Mouse (Mus musculus) hindbrain, embryonic 12.5 days (tissue): ENCODE data around the gene Mab21l1. TPM values are rescaled to one million over a fixed set of nuclear protein-coding genes. Genes with fewer than 3 reads are reported as not detected.

ENCODE experiments used
- ATAC-seq: fragments of 200-750 bp; cut with Nextera tagmentation; 2 replicates; pipeline ENCODE4 v1.8.0; 2017; ENCODE audit warnings: moderate TSS enrichment; ENCODE audit not compliant: low FRiP score
- H3K27ac ChIP-seq: fragments of 300-500 bp; sonication (generic); 2 replicates; pipeline ENCODE4 v1.5.1; 2016; ENCODE audit warnings: mild to moderate bottlenecking
- H3K27me3 ChIP-seq: fragments of 300-500 bp; sonication (generic); 2 replicates; pipeline ENCODE4 v1.6.1; 2016; ENCODE audit warnings: mild to moderate bottlenecking
- H3K36me3 ChIP-seq: fragments of 300-500 bp; sonication (generic); 2 replicates; pipeline ENCODE4 v1.6.1; 2016; ENCODE audit warnings: mild to moderate bottlenecking
- H3K4me1 ChIP-seq: fragments of 300-500 bp; sonication (generic); 2 replicates; pipeline ENCODE4 v1.6.1; 2016
- H3K4me2 ChIP-seq: fragments of 300-500 bp; sonication (generic); replicated peaks from 2 replicates; pipeline ENCODE4 v1.6.1; 2016; ENCODE audit warnings: mild to moderate bottlenecking
- H3K4me3 ChIP-seq: fragments of 300-500 bp; sonication (generic); 2 replicates; pipeline ENCODE4 v1.5.1; 2016; ENCODE audit warnings: mild to moderate bottlenecking
- H3K9ac ChIP-seq: fragments of 300-500 bp; sonication (generic); 2 replicates; pipeline ENCODE4 v1.6.1; 2016; ENCODE audit warnings: mild to moderate bottlenecking, moderate library complexity
- H3K9me3 ChIP-seq: fragments of 300-500 bp; sonication (generic); replicated peaks from 2 replicates; pipeline ENCODE4 v1.6.1; 2016; ENCODE audit warnings: mild to moderate bottlenecking
- WGBS: fragments of 180-500 bp; shearing (Covaris S2); methylation state at CpG from one replicate; pipeline ENCODE4 v1.1.7; 2016; 5-methylcytosine and 5-hydroxymethylcytosine counted together
- polyA plus RNA-seq: library from polyadenylated mRNA; unstranded; fragments of >200 nt; fragmentation: Nextera tagmentation; extraction: Ambion mirVana; gene quantifications from 2 replicates; pipeline ENCODE4 v1.2.1, GENCODE M21; 2016

Mab21l1 gene
- polyA plus RNA-seq, 1 experiment from 2014 or later = 104 TPM

GRCm38 (mm10) chr3:55788621-55789201, 6.4 kb downstream of the Mab21l1 start:
- H3K27ac ChIP-seq = peak overlapping the region; percentile 41
- H3K4me2 ChIP-seq = 0 out of 2 replicates have a peak overlapping the region, but pooled peaks have one; percentile 8
- peaks cover 12% of the 10 kb centered on the region for H3K27me3 ChIP-seq
- H3K36me3 ChIP-seq = no peaks in the 10 kb centered on the region
- H3K9ac ChIP-seq = no peak overlapping the region
- no peak overlapping the region for H3K4me3 ChIP-seq
- no peak for ATAC-seq
- H3K4me1 ChIP-seq = peaks cover 7% of the 10 kb centered on the region
- no peaks in the 10 kb centered on the region for H3K9me3 ChIP-seq
- WGBS = 22% methylated on average over 5 of the region's 5 CpGs

- Histone ChIP-seq H3K9me3 (no peaks in the 10 kb centered on the region), H3K36me3 (no peaks in the 10 kb centered on the region), H3K27ac (peak overlapping the region; percentile 41; the same call in 1 of the 2 replicates), H3K27me3 (peaks cover 12% of the 10 kb centered on the region), H3K4me3 (no peak overlapping the region), H3K4me2 (no peak overlapping the region), H3K9ac (no peak overlapping the region), H3K4me1 (peaks cover 12% of the 10 kb centered on the region; the same call in 1 of the 2 replicates)
- ATAC-seq = peak; percentile 9; the same call in 1 of the 2 replicates
- whole genome bisulfite sequencing = 32% methylated on average over 2 of the region's 2 CpGs
These were observed 7.5 kb downstream of the Mab21l1 start for GRCm38 (mm10) chr3:55789856-55790255.

GRCm38 (mm10) chr3:55790609-55791008, 8.3 kb downstream of the Mab21l1 start:
- no peak overlapping the region for H3K4me2 ChIP-seq
- no peak for ATAC-seq
- 87% methylated on average over 4 of the region's 4 CpGs for WGBS
- H3K9ac ChIP-seq = no peak overlapping the region
- no peak overlapping the region for H3K4me3 ChIP-seq
- H3K4me1 ChIP-seq = peaks cover 12% of the 10 kb centered on the region; the same call in 1 of the 2 replicates
- no peak overlapping the region for H3K27ac ChIP-seq
- H3K36me3 ChIP-seq = no peaks in the 10 kb centered on the region
- peaks cover 11% of the 10 kb centered on the region for H3K27me3 ChIP-seq
- no peaks in the 10 kb centered on the region for H3K9me3 ChIP-seq

- H3K9me3 ChIP-seq = no peaks in the 10 kb centered on the region
These were observed 9.9 kb downstream of the Mab21l1 start for GRCm38 (mm10) chr3:55792251-55792650.

GRCm38 (mm10) chr3:55793842-55794575, 11.7 kb downstream of the Mab21l1 start:
- Histone ChIP-seq H3K4me2 (no peak overlapping the region), H3K9me3 (no peaks in the 10 kb centered on the region), H3K36me3 (no peaks in the 10 kb centered on the region), H3K27me3 (no peaks in the 10 kb centered on the region), H3K27ac (no peak overlapping the region), H3K4me3 (no peak overlapping the region), H3K4me1 (0 out of 2 replicates have a peak, but pooled peaks cover 8% of the 10 kb centered on the region), H3K9ac (no peak overlapping the region)
- ATAC-seq = no peak
- WGBS = 58% methylated on average over 7 of the region's 7 CpGs

More at GRCm38 (mm10) chr3:55792251-55792650, 9.9 kb downstream of the Mab21l1 start:
- WGBS = 76% methylated on average over 5 of the region's 5 CpGs
- H3K36me3 ChIP-seq = no peaks in the 10 kb centered on the region
- H3K9ac ChIP-seq = no peak overlapping the region
- peaks cover 4% of the 10 kb centered on the region; the same call in 1 of the 2 replicates for H3K27me3 ChIP-seq
- no peak for ATAC-seq
- H3K4me3 ChIP-seq = no peak overlapping the region
- no peak overlapping the region for H3K4me2 ChIP-seq
- H3K27ac ChIP-seq = no peak overlapping the region
- H3K4me1 ChIP-seq = peaks cover 12% of the 10 kb centered on the region; the same call in 1 of the 2 replicates

- Histone ChIP-seq H3K9ac (no peak overlapping the region), H3K4me1 (0 out of 2 replicates have a peak, but pooled peaks cover 8% of the 10 kb centered on the region), H3K27ac (no peak overlapping the region), H3K27me3 (no peaks in the 10 kb centered on the region), H3K4me2 (no peak overlapping the region), H3K36me3 (no peaks in the 10 kb centered on the region), H3K4me3 (no peak overlapping the region), H3K9me3 (no peaks in the 10 kb centered on the region)
- no peak for ATAC-seq
- WGBS = 75% methylated on average over 2 of the region's 2 CpGs
These were observed 12.5 kb downstream of the Mab21l1 start for GRCm38 (mm10) chr3:55794768-55795167.

GRCm38 (mm10) chr3:55814993-55815625, 32.8 kb downstream of the Mab21l1 start:
- 60% methylated on average over 5 of the region's 5 CpGs for WGBS
- H3K9me3 ChIP-seq = no peaks in the 10 kb centered on the region
- H3K4me3 ChIP-seq = no peak overlapping the region
- no peaks in the 10 kb centered on the region for H3K27me3 ChIP-seq
- H3K4me2 ChIP-seq = no peak overlapping the region
- H3K27ac ChIP-seq = 0 out of 2 replicates have a peak overlapping the region, but pooled peaks have one; percentile 44
- no peak overlapping the region for H3K9ac ChIP-seq
- H3K4me1 ChIP-seq = peaks cover 9% of the 10 kb centered on the region; the same call in 1 of the 2 replicates
- ATAC-seq = no peak
- H3K36me3 ChIP-seq = no peaks in the 10 kb centered on the region

- Histone ChIP-seq H3K4me1 (peaks cover 9% of the 10 kb centered on the region; the same call in 1 of the 2 replicates), H3K36me3 (no peaks in the 10 kb centered on the region), H3K9ac (no peak overlapping the region), H3K4me2 (no peak overlapping the region), H3K27ac (no peak overlapping the region), H3K4me3 (no peak overlapping the region), H3K9me3 (no peaks in the 10 kb centered on the region), H3K27me3 (no peaks in the 10 kb centered on the region)
- WGBS = 68% methylated on average over 5 of the region's 5 CpGs
- ATAC-seq = no peak
These were observed 33.8 kb downstream of the Mab21l1 start for GRCm38 (mm10) chr3:55816096-55816495.

GRCm38 (mm10) chr3:55816638-55817375, 34.5 kb downstream of the Mab21l1 start:
- Histone ChIP-seq H3K9me3 (no peaks in the 10 kb centered on the region), H3K4me3 (no peak overlapping the region), H3K9ac (no peak overlapping the region), H3K4me1 (peaks cover 9% of the 10 kb centered on the region; the same call in 1 of the 2 replicates), H3K4me2 (no peak overlapping the region), H3K36me3 (no peaks in the 10 kb centered on the region), H3K27ac (no peak overlapping the region), H3K27me3 (no peaks in the 10 kb centered on the region)
- no peak for ATAC-seq
- 76% methylated on average over 6 of the region's 6 CpGs for WGBS

- 0 out of 2 replicates have a peak, but pooled peaks cover 5% of the 10 kb centered on the region for H3K4me1 ChIP-seq
- 90% methylated on average over 2 of the region's 2 CpGs for WGBS
- H3K27ac ChIP-seq = no peak overlapping the region
- no peaks in the 10 kb centered on the region for H3K9me3 ChIP-seq
- H3K4me3 ChIP-seq = no peak overlapping the region
- no peak overlapping the region for H3K4me2 ChIP-seq
- H3K9ac ChIP-seq = no peak overlapping the region
- no peak for ATAC-seq
- H3K36me3 ChIP-seq = no peaks in the 10 kb centered on the region
- H3K27me3 ChIP-seq = no peaks in the 10 kb centered on the region
These were observed 35.8 kb downstream of the Mab21l1 start for GRCm38 (mm10) chr3:55818082-55818481.

GRCm38 (mm10) chr3:55819598-55819997, 37.3 kb downstream of the Mab21l1 start:
- H3K27ac ChIP-seq = no peak overlapping the region
- no peak for ATAC-seq
- no peaks in the 10 kb centered on the region for H3K9me3 ChIP-seq

GRCm38 (mm10) chr3:55824864-55825263, 42.6 kb downstream of the Mab21l1 start:
- no peak overlapping the region for H3K9ac ChIP-seq
- no peak overlapping the region for H3K4me3 ChIP-seq
- 64% methylated on average over 3 of the region's 3 CpGs for WGBS
- no peak overlapping the region for H3K4me2 ChIP-seq
- H3K27me3 ChIP-seq = no peaks in the 10 kb centered on the region
- H3K9me3 ChIP-seq = no peaks in the 10 kb centered on the region
- H3K27ac ChIP-seq = peak overlapping the region; percentile 41
- ATAC-seq = no peak
- H3K36me3 ChIP-seq = no peaks in the 10 kb centered on the region
- peaks cover 15% of the 10 kb centered on the region for H3K4me1 ChIP-seq

More at GRCm38 (mm10) chr3:55819598-55819997, 37.3 kb downstream of the Mab21l1 start:
- Histone ChIP-seq H3K4me1 (peaks cover 6% of the 10 kb centered on the region; the same call in 1 of the 2 replicates), H3K4me3 (no peak overlapping the region), H3K36me3 (no peaks in the 10 kb centered on the region), H3K27me3 (no peaks in the 10 kb centered on the region), H3K9ac (no peak overlapping the region), H3K4me2 (no peak overlapping the region)
